Mouse (Mus musculus): ENCODE results near the gene Hoxb1. TPM values are rescaled to one million over a fixed set of nuclear protein-coding genes. Genes with fewer than 3 reads are reported as not detected.

The Hoxb1 gene
- polyA plus RNA-seq, 2 experiments: 0.11 TPM; not detected in 1

- ATAC-seq (ENCODE audit: low FRiP score, low read depth) (no peak), DNase-seq (ENCODE audit: low spot score) (no peak)
- Histone ChIP-seq H3K4me1 (ENCODE audit: control insufficient read depth, insufficient read depth, low read length) (no peaks in the 10 kb centered on the region), H3K36me3 (ENCODE audit: control insufficient read depth, insufficient read depth, low read length) (no peaks in the 10 kb centered on the region), H3K27ac (replicated peaks; ENCODE audit: low read depth, low read length) (no peak overlapping the region), H3K9ac (ENCODE audit: low read depth, low read length, severe bottlenecking) (no peak overlapping the region), H3K4me3 (replicated peaks; ENCODE audit: low read length) (no peak overlapping the region), H3K4me2 (replicated peaks; ENCODE audit: low read depth, low read length, severe bottlenecking) (no peak overlapping the region), H3K27me3 (ENCODE audit: control insufficient read depth, insufficient read depth, low read length) (peaks cover 95% of the 10 kb centered on the region), H3K9me3 (ENCODE audit: control insufficient read depth, low read length) (no peaks in the 10 kb centered on the region)
- TF ChIP-seq POLR2A (IDR thresholded peaks at IDR 0.05; ENCODE audit: borderline replicate concordance, extremely low read depth, insufficient read depth, insufficient read length): no peak
- 14% methylated on average over 7 of the region's 7 CpGs for WGBS
Observed at GRCm38 (mm10) chr11:96327122-96327521, 38.4 kb upstream of the Hoxb1 start.

- Histone ChIP-seq H3K27me3 (ENCODE audit: control insufficient read depth, insufficient read depth, low read length) (peaks cover 95% of the 10 kb centered on the region), H3K9me3 (ENCODE audit: control insufficient read depth, low read length) (no peaks in the 10 kb centered on the region), H3K4me3 (replicated peaks; ENCODE audit: low read length) (no peak overlapping the region), H3K4me1 (ENCODE audit: control insufficient read depth, insufficient read depth, low read length) (no peaks in the 10 kb centered on the region), H3K4me2 (replicated peaks; ENCODE audit: low read depth, low read length, severe bottlenecking) (no peak overlapping the region), H3K27ac (replicated peaks; ENCODE audit: low read depth, low read length) (no peak overlapping the region), H3K9ac (ENCODE audit: low read depth, low read length, severe bottlenecking) (no peak overlapping the region), H3K36me3 (ENCODE audit: control insufficient read depth, insufficient read depth, low read length) (no peaks in the 10 kb centered on the region)
- no peak for TF ChIP-seq POLR2A (IDR thresholded peaks at IDR 0.05; ENCODE audit: borderline replicate concordance, extremely low read depth, insufficient read depth, insufficient read length)
- WGBS: 22% methylated on average over 5 of the region's 5 CpGs
- DNase-seq (ENCODE audit: low spot score): no peak
- no peak for ATAC-seq (ENCODE audit: low FRiP score, low read depth)
Observed at GRCm38 (mm10) chr11:96327750-96328149, 37.8 kb upstream of the Hoxb1 start.

GRCm38 (mm10) chr11:96328605-96329004 lies 36.9 kb upstream of the Hoxb1 start:
- 14% methylated on average over 8 of the region's 8 CpGs for WGBS
- no peak for TF ChIP-seq POLR2A (IDR thresholded peaks at IDR 0.05; ENCODE audit: borderline replicate concordance, extremely low read depth, insufficient read depth, insufficient read length)
- H3K36me3 ChIP-seq (ENCODE audit: control insufficient read depth, insufficient read depth, low read length): no peaks in the 10 kb centered on the region
- no peak overlapping the region for H3K27ac ChIP-seq (replicated peaks; ENCODE audit: low read depth, low read length)
- no peak for DNase-seq (ENCODE audit: low spot score)
- H3K27me3 ChIP-seq (ENCODE audit: control insufficient read depth, insufficient read depth, low read length): peaks cover 98% of the 10 kb centered on the region
- ATAC-seq (ENCODE audit: low FRiP score, low read depth): no peak
- no peak overlapping the region for H3K9ac ChIP-seq (ENCODE audit: low read depth, low read length, severe bottlenecking)
- H3K4me1 ChIP-seq (ENCODE audit: control insufficient read depth, insufficient read depth, low read length): no peaks in the 10 kb centered on the region
- no peak overlapping the region for H3K4me3 ChIP-seq (replicated peaks; ENCODE audit: low read length)
- no peaks in the 10 kb centered on the region for H3K9me3 ChIP-seq (ENCODE audit: control insufficient read depth, low read length)
- H3K4me2 ChIP-seq (replicated peaks; ENCODE audit: low read depth, low read length, severe bottlenecking): no peak overlapping the region

GRCm38 (mm10) chr11:96332105-96332504 lies 33.4 kb upstream of the Hoxb1 start:
- Histone ChIP-seq H3K4me2 (replicated peaks; ENCODE audit: low read depth, low read length, severe bottlenecking) (no peak overlapping the region), H3K9me3 (ENCODE audit: control insufficient read depth, low read length) (no peaks in the 10 kb centered on the region), H3K27ac (replicated peaks; ENCODE audit: low read depth, low read length) (no peak overlapping the region), H3K9ac (ENCODE audit: low read depth, low read length, severe bottlenecking) (no peak overlapping the region), H3K4me1 (ENCODE audit: control insufficient read depth, insufficient read depth, low read length) (no peaks in the 10 kb centered on the region), H3K27me3 (ENCODE audit: control insufficient read depth, insufficient read depth, low read length) (peaks cover 98% of the 10 kb centered on the region), H3K4me3 (replicated peaks; ENCODE audit: low read length) (no peak overlapping the region), H3K36me3 (ENCODE audit: control insufficient read depth, insufficient read depth, low read length) (no peaks in the 10 kb centered on the region)
- DNase-seq (ENCODE audit: low spot score) (no peak), ATAC-seq (ENCODE audit: low FRiP score, low read depth) (no peak)
- TF ChIP-seq POLR2A (IDR thresholded peaks at IDR 0.05; ENCODE audit: borderline replicate concordance, extremely low read depth, insufficient read depth, insufficient read length): no peak
- WGBS: 4% methylated on average over 8 of the region's 8 CpGs

- TF ChIP-seq POLR2A (IDR thresholded peaks at IDR 0.05; ENCODE audit: borderline replicate concordance, extremely low read depth, insufficient read depth, insufficient read length): no peak
- H3K4me3 ChIP-seq (replicated peaks; ENCODE audit: low read length): peak overlapping the region; percentile 22
- 3% methylated on average over 35 of the region's 35 CpGs for WGBS
- no peaks in the 10 kb centered on the region for H3K4me1 ChIP-seq (ENCODE audit: control insufficient read depth, insufficient read depth, low read length)
- H3K27me3 ChIP-seq (ENCODE audit: control insufficient read depth, insufficient read depth, low read length): peaks cover 98% of the 10 kb centered on the region
- H3K9ac ChIP-seq (ENCODE audit: low read depth, low read length, severe bottlenecking): peak overlapping the region; percentile 31; the same call in 1 of the 2 replicates
- DNase-seq (ENCODE audit: low spot score) (no peak), ATAC-seq (ENCODE audit: low FRiP score, low read depth) (no peak)
- H3K4me2 ChIP-seq (replicated peaks; ENCODE audit: low read depth, low read length, severe bottlenecking): peak overlapping the region; percentile 37
- no peak overlapping the region for H3K27ac ChIP-seq (replicated peaks; ENCODE audit: low read depth, low read length)
- no peaks in the 10 kb centered on the region for H3K36me3 ChIP-seq (ENCODE audit: control insufficient read depth, insufficient read depth, low read length)
- no peaks in the 10 kb centered on the region for H3K9me3 ChIP-seq (ENCODE audit: control insufficient read depth, low read length)
Observed at GRCm38 (mm10) chr11:96332618-96333032, 32.9 kb upstream of the Hoxb1 start.

All from limb, embryonic 14.5 days (tissue).